Mouse (Mus musculus) CH12.LX (cell line): ENCODE data around the gene Dnah17.

ENCODE experiments used
- CTCF ChIP-seq, 2 experiments: IDR thresholded peaks in 1 of 2; conservative IDR thresholded peaks in 1 of 2; 2 replicates each; pipeline ENCODE4 v1.5.1; 2011 to 2012; ENCODE audit warnings: low read depth in 2 of 2, low read length in 2 of 2, improper control_type of control experiment in 1 of 2, inconsistent platforms in 1 of 2, mild to moderate bottlenecking in 1 of 2, moderate library complexity in 1 of 2
- MAX ChIP-seq: IDR thresholded peaks from 2 replicates; pipeline ENCODE4 v1.6.1; 2011; ENCODE audit warnings: low read length, improper control_type of control experiment
- MEF2A ChIP-seq: IDR thresholded peaks from 2 replicates; pipeline ENCODE4 v1.6.1; 2014; ENCODE audit warnings: low read depth, mild to moderate bottlenecking, inconsistent platforms, low read length, improper control_type of control experiment, borderline replicate concordance
- POLR2A ChIP-seq: IDR thresholded peaks from 2 replicates; pipeline ENCODE4 v1.6.1; 2011; ENCODE audit warnings: low read depth, mild to moderate bottlenecking, improper control_type of control experiment, low read length
- TCF12 ChIP-seq: IDR thresholded peaks from 2 replicates; pipeline ENCODE4 v1.6.1; 2014; ENCODE audit warnings: low read depth, mild to moderate bottlenecking, inconsistent platforms, low read length, improper control_type of control experiment
- ZNF384 ChIP-seq: IDR thresholded peaks from 2 replicates; pipeline ENCODE4 v1.6.1; 2012; ENCODE audit warnings: low read depth, low read length, improper control_type of control experiment, inconsistent platforms

DNA sequence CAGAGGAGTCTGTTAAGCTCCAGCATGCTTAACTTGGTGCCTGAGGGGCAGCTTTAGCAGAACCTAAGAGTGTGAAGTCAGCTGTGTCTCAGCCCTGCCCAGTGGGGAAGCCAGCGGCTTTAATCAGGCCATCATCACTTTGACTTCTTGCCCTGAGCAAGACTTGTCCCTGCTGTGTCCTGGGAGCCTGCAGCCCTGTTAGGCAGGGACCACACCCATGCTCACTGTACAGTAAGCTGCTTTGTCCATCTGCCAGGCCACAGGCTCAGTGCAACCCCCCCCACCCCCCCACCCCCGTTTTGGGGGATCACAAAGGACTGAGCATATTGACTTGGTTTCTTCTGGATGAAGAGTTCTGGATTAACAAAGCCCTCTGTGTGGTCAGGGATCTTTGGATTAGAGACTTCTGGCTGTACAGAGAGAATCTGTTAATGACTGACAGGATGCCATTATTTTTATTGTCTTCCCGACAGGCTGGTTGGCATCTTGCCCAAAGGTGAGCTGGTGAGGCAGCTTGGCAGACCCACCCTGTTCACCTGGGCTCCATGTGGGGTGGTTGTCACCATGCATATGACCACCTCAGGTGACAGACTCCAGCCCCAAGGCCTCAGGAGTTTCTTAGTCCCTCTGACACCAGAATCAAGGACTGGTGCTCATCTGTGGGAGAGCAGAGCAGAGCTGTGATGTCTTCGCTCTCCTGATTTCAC is 120.4 kb downstream of the Dnah17 start:
- no peak for TF ChIP-seq POLR2A
- TF ChIP-seq CTCF (conservative IDR thresholded peaks at IDR 0.05 in 1 of 2, IDR thresholded peaks at IDR 0.05 in 1 of 2; ENCODE audit: low read depth in 2 of 2, low read length in 2 of 2), result no peak
- TF ChIP-seq MEF2A, result no peak
- TF ChIP-seq TCF12, result no peak
- no peak for TF ChIP-seq MAX
- TF ChIP-seq ZNF384, result no peak
